Mouse (Mus musculus) CD4-positive naive resting alpha-beta T cell, adult 57 days (primary cell): Measurements from ENCODE around the gene Drd5. TPM values are rescaled to one million over a fixed set of nuclear protein-coding genes. Genes with fewer than 3 reads are reported as not detected.

Experiments
- total RNA-seq: library from RNA; stranded (reverse); gene quantifications from one replicate; pipeline ENCODE4 v1.2.4, GENCODE M21; 2023

The Drd5 gene
- not detected for total RNA-seq

DNA sequence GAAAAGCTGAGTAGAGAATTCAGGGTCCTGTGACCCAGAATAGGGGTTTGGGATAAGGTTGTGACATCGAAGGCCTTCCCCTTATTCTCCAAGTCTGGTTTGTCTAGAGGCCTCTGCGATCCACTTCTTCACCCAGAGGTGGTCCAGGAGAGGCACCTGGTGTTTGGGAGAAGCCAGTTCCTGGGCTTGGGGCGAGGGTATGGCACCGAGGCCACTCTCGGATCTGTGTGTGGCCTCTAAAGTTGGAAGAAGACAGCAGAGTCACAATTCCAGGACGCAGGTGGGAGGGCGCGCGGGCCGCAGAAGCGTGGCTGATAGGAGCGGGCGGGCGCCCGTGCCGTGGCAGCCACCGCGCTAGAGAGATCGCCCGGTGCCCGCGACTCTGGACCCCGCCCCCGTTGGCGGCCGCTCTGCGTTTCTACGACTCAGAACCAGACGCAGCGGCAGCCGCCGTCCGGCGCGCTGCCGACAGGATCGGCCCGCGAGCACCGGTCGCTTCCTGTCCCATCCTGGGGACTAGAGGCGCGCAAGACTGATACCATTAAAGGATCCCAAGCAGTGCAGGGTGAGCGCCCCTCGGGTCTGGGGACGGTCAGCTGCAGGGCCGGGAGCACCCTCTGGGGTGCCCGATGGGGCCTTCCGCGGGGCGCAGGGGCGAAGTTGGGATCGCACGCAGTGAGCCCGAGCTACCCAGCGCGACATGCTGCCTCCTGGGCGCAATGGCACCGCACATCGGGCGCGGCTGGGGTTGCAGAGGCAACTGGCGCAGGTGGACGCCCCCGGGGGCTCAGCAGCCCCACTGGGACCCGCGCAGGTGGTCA, at the start of gene Drd5:
Gene Drd5, plus strand, starts transcription at position 402 of the 821 bp plus-strand sequence.

DNA sequence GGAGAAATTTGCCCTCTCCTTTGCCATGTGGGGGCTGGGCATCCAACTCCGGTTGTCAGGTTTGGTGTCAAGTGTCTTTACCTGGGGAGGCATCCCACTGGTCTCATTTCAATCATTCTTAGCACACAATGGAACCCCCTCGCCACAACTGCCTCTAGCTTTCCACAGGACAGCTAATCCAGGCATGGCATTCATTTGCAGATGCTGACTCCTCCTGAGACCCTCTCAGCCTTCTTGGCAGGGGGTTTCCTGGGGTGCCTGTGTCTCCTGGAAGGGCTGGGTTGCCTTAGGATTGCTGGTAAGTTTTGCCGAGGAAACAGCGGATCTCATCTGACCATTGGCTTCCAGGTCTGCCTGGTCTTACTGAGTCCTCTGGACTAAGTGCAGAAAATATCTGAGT, 43.4 kb upstream of the Drd5 start, which contains the start of gene Otop1:
Gene Otop1, plus strand, starts transcription at position 202 of the 400 bp plus-strand sequence.

Other genes with a start within 250 kb of the Drd5 start
- not detected for gene Nsg1, start 159.5 kb upstream of the Drd5 start, total RNA-seq
- gene Zbtb49, start 98.9 kb upstream of the Drd5 start, total RNA-seq, result 20.0 TPM
- 31.5 TPM for gene Lyar, start 98.9 kb upstream of the Drd5 start, total RNA-seq
- gene Tmem128, start 59.2 kb upstream of the Drd5 start, total RNA-seq, result 64.3 TPM
- gene Otop1, start 43.4 kb upstream of the Drd5 start, total RNA-seq, result not detected
- gene Slc2a9, start 183.8 kb downstream of the Drd5 start, total RNA-seq, result 22.5 TPM
- 274 TPM for gene Wdr1, start 243.9 kb downstream of the Drd5 start, total RNA-seq